Mouse (Mus musculus): ENCODE data around the gene Lmbrd1. TPM values are rescaled to one million over a fixed set of nuclear protein-coding genes. Genes with fewer than 3 reads are reported as not detected.
"Not testable (repeated sequence)": the region's sequence is repeated elsewhere in the genome, so short reads cannot be mapped to it uniquely, and the experiment has no call there.

Lmbrd1 gene
- polyA plus RNA-seq, 1 experiment: 26.6 TPM

DNA sequence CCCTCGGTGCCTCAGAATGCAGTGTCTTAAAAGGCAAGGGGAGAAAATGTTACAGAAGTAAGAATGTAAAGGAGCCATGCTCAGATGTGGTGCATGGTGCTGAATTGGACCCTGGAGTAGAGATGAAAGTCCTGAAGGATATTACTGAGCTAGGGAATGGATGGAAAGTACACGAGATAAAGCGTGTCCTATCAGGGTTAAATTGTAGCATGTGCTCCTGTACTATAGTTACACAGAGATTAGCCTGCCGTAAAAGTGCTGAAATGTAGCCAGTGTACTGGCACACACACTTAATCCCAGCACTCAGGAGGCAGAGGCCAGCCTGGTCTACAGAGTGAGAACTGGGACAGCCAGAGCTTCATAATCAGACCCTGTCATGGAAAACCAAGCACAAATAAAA is 74.3 kb downstream of the Lmbrd1 start:
- TF ChIP-seq POLR2A (IDR thresholded peaks at IDR 0.05; ENCODE audit: insufficient read length, low read depth) (no peak), TCF12 (IDR thresholded peaks at IDR 0.05; ENCODE audit: insufficient read depth, poor library complexity, severe bottlenecking) (no peak), MAX (IDR thresholded peaks at IDR 0.05; ENCODE audit: low read depth) (no peak), MYOD1 (IDR thresholded peaks at IDR 0.05; ENCODE audit: control insufficient read depth in 1 of 3, insufficient read length in 2 of 3, low read depth in 2 of 3) (no peak), SRF (IDR thresholded peaks at IDR 0.05; ENCODE audit: control insufficient read depth, insufficient read length, low read depth) (no peak), USF1 (IDR thresholded peaks at IDR 0.05; ENCODE audit: low read depth) (no peak), REST (IDR thresholded peaks at IDR 0.05; ENCODE audit: insufficient read depth, insufficient read length) (no peak), CEBPB (IDR thresholded peaks at IDR 0.05; ENCODE audit: insufficient read depth, poor library complexity, severe bottlenecking) (no peak), MYOG (IDR thresholded peaks at IDR 0.05; ENCODE audit: control insufficient read depth in 1 of 3, insufficient read depth in 1 of 3, insufficient read length in 2 of 3, low read depth in 2 of 3) (no peak), E2F4 (IDR thresholded peaks at IDR 0.05; ENCODE audit: insufficient read depth) (no peak), TCF3 (IDR thresholded peaks at IDR 0.05; ENCODE audit: insufficient read length, low read depth) (no peak), POLR2AphosphoS2 (IDR thresholded peaks at IDR 0.05; ENCODE audit: insufficient read length, low read depth) (no peak)
- no peak overlapping the region for H3ac ChIP-seq (ENCODE audit: control insufficient read depth, insufficient read length)
- H3K79me2 ChIP-seq (ENCODE audit: control insufficient read depth, insufficient read depth): no peaks in the 10 kb centered on the region
- no peak overlapping the region for H3K4me3 ChIP-seq
- peaks cover 32% of the 10 kb centered on the region for H3K36me3 ChIP-seq (ENCODE audit: control insufficient read depth, insufficient read depth)
- H3K27me3 ChIP-seq (ENCODE audit: control insufficient read depth, insufficient read depth, insufficient read length): no peaks in the 10 kb centered on the region
- no peak overlapping the region for H3K4me2 ChIP-seq (ENCODE audit: low read depth)

DNA sequence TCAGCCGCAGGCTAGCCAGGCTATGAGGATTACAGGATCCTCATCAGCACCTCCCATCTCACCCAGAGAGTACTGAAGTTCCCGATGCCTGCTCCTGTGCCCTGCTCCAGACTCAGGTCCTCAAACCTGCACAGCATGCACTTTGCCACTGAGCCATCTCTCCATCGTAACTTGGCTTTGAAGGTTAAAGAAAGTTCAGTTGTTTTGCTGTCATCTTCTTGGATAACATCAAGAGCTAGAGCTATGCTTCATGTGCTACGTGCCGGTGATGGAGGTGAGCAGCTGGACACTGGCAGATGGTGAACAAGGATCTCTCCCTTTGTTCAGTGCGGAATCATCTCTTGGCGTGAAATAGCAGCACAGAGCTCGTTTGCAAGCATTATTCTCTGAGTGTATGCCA is 80.1 kb downstream of the Lmbrd1 start:
- no peak overlapping the region for H3ac ChIP-seq (ENCODE audit: control insufficient read depth, insufficient read length)
- no peak overlapping the region for H3K4me2 ChIP-seq (ENCODE audit: low read depth)
- no peak overlapping the region for H3K4me3 ChIP-seq
- no peaks in the 10 kb centered on the region for H3K27me3 ChIP-seq (ENCODE audit: control insufficient read depth, insufficient read depth, insufficient read length)
- TF ChIP-seq MAX (IDR thresholded peaks at IDR 0.05; ENCODE audit: low read depth) (no peak), TCF3 (IDR thresholded peaks at IDR 0.05; ENCODE audit: insufficient read length, low read depth) (no peak), REST (IDR thresholded peaks at IDR 0.05; ENCODE audit: insufficient read depth, insufficient read length) (no peak), TCF12 (IDR thresholded peaks at IDR 0.05; ENCODE audit: insufficient read depth, poor library complexity, severe bottlenecking) (no peak)
- H3K36me3 ChIP-seq (ENCODE audit: control insufficient read depth, insufficient read depth): peaks cover 13% of the 10 kb centered on the region
- no peaks in the 10 kb centered on the region for H3K79me2 ChIP-seq (ENCODE audit: control insufficient read depth, insufficient read depth)

DNA sequence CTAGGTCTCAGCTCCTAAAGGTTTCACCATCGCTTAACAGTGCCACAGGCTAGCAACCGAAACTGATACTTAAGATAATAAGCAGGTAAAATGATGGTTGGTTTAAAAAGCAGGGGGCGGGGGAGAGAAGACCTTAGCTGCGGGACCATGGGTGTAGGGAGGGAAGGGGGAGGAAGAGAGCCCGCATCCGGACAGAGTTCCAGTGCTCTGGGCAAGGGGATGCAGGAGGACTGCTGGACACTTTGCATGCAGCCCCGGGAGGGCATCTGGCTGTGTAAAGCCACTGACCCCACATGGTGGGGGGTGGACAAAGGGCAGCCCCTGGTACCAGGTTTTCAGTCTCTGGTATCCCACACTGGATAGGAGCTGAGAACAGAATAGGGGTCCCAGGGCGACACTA is 88.0 kb downstream of the Lmbrd1 start:
- Histone ChIP-seq H3ac (ENCODE audit: control insufficient read depth, insufficient read length) (no peak overlapping the region), H3K4me3 (no peak overlapping the region), H3K36me3 (ENCODE audit: control insufficient read depth, insufficient read depth) (peaks cover 13% of the 10 kb centered on the region), H3K79me2 (ENCODE audit: control insufficient read depth, insufficient read depth) (no peaks in the 10 kb centered on the region), H3K4me2 (ENCODE audit: low read depth) (no peak overlapping the region), H3K27me3 (ENCODE audit: control insufficient read depth, insufficient read depth, insufficient read length) (no peaks in the 10 kb centered on the region)
- no peak for TF ChIP-seq POLR2AphosphoS2 (IDR thresholded peaks at IDR 0.05; ENCODE audit: insufficient read length, low read depth)
- TF ChIP-seq E2F4 (IDR thresholded peaks at IDR 0.05; ENCODE audit: insufficient read depth): no peak
- no peak for TF ChIP-seq SRF (IDR thresholded peaks at IDR 0.05; ENCODE audit: control insufficient read depth, insufficient read length, low read depth)
- no peak for TF ChIP-seq USF1 (IDR thresholded peaks at IDR 0.05; ENCODE audit: low read depth)
- TF ChIP-seq REST (IDR thresholded peaks at IDR 0.05; ENCODE audit: insufficient read depth, insufficient read length): no peak
- TF ChIP-seq CEBPB (IDR thresholded peaks at IDR 0.05; ENCODE audit: insufficient read depth, poor library complexity, severe bottlenecking): no peak
- no peak for TF ChIP-seq TCF12 (IDR thresholded peaks at IDR 0.05; ENCODE audit: insufficient read depth, poor library complexity, severe bottlenecking)
- TF ChIP-seq MYOD1 (IDR thresholded peaks at IDR 0.05; ENCODE audit: control insufficient read depth in 1 of 3, insufficient read length in 2 of 3, low read depth in 2 of 3): no peak
- TF ChIP-seq POLR2A (IDR thresholded peaks at IDR 0.05; ENCODE audit: insufficient read length, low read depth): no peak
- no peak for TF ChIP-seq TCF3 (IDR thresholded peaks at IDR 0.05; ENCODE audit: insufficient read length, low read depth)
- TF ChIP-seq MYOG (IDR thresholded peaks at IDR 0.05; ENCODE audit: control insufficient read depth in 1 of 3, insufficient read depth in 1 of 3, insufficient read length in 2 of 3, low read depth in 2 of 3): no peak

DNA sequence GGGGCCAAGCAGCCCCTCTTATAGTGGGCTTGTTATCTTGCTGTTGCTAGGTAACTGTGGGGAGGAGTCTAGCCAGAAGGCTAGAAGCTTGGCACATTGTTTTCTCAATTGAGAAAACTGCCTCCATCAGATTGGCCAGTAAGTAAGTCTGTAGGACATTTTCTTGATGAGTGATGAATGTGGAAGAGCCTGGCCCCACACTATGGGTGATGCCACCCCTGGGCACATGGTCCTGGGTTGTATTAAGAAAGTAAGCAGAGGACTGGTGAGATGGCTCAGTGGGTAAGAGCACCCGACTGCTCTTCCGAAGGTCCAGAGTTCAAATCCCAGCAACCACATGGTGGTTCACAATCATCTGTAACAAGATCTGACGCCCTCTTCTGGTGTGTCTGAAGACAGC is 88.8 kb downstream of the Lmbrd1 start:
- peaks cover 10% of the 10 kb centered on the region for H3K36me3 ChIP-seq (ENCODE audit: control insufficient read depth, insufficient read depth)
- H3K4me2 ChIP-seq (ENCODE audit: low read depth); H3K79me2 ChIP-seq (ENCODE audit: control insufficient read depth, insufficient read depth); H3ac ChIP-seq (ENCODE audit: control insufficient read depth, insufficient read length); H3K4me3 ChIP-seq; H3K27me3 ChIP-seq (ENCODE audit: control insufficient read depth, insufficient read depth, insufficient read length): not testable (repeated sequence)

DNA sequence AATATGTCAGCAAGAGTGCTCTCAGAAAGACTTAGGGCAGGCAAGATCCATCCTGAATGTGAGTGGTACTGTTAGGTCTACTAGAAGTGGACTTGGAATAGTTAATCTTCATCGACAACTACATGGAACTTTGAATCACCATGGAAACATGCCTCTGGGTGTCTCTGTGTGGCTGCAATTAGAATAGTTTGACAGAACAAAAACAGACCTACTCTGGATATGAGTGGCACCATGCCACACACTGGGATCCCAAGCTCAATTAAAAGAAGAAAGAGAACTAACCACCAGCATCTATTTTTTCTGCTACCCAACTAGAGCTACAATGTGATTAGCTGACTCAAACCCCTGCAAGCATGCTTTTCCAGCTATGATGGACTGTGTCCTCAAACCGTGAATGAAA is 95.2 kb downstream of the Lmbrd1 start:
- Histone ChIP-seq H3K4me3 (no peak overlapping the region), H3K79me2 (ENCODE audit: control insufficient read depth, insufficient read depth) (no peaks in the 10 kb centered on the region), H3K4me2 (ENCODE audit: low read depth) (no peak overlapping the region), H3K27me3 (ENCODE audit: control insufficient read depth, insufficient read depth, insufficient read length) (no peaks in the 10 kb centered on the region), H3K36me3 (ENCODE audit: control insufficient read depth, insufficient read depth) (no peaks in the 10 kb centered on the region), H3ac (ENCODE audit: control insufficient read depth, insufficient read length) (no peak overlapping the region)
- TF ChIP-seq TCF12 (IDR thresholded peaks at IDR 0.05; ENCODE audit: insufficient read depth, poor library complexity, severe bottlenecking) (no peak), TCF3 (IDR thresholded peaks at IDR 0.05; ENCODE audit: insufficient read length, low read depth) (no peak), E2F4 (IDR thresholded peaks at IDR 0.05; ENCODE audit: insufficient read depth) (no peak), MYOD1 (IDR thresholded peaks at IDR 0.05; ENCODE audit: control insufficient read depth in 1 of 3, insufficient read length in 2 of 3, low read depth in 2 of 3) (no peak), REST (IDR thresholded peaks at IDR 0.05; ENCODE audit: insufficient read depth, insufficient read length) (no peak), MYOG (IDR thresholded peaks at IDR 0.05; ENCODE audit: control insufficient read depth in 1 of 3, insufficient read depth in 1 of 3, insufficient read length in 2 of 3, low read depth in 2 of 3) (no peak), USF1 (IDR thresholded peaks at IDR 0.05; ENCODE audit: low read depth) (no peak), SRF (IDR thresholded peaks at IDR 0.05; ENCODE audit: control insufficient read depth, insufficient read length, low read depth) (no peak)

Data from myocyte (in vitro differentiated cells).